Mouse (Mus musculus) ES-Bruce4 (cell line): ENCODE measurements around the gene Prss36. TPM values are rescaled to one million over a fixed set of nuclear protein-coding genes. Genes with fewer than 3 reads are reported as not detected.

Source experiments
- H3K27ac ChIP-seq: 2 replicates; pipeline ENCODE4 v1.5.1; 2012; ENCODE audit warnings: low read length, inconsistent platforms; ENCODE audit not compliant: insufficient read depth
- H3K27me3 ChIP-seq: 2 replicates; pipeline ENCODE4 v1.6.1; 2012; ENCODE audit warnings: mild to moderate bottlenecking, low read length, inconsistent platforms; ENCODE audit not compliant: control insufficient read depth, poor library complexity, insufficient read depth, severe bottlenecking
- H3K36me3 ChIP-seq: 2 replicates; pipeline ENCODE4 v1.6.1; 2012; ENCODE audit warnings: inconsistent platforms, mild to moderate bottlenecking, low read length, moderate library complexity; ENCODE audit not compliant: control insufficient read depth, poor library complexity, insufficient read depth, severe bottlenecking
- H3K4me1 ChIP-seq: one replicate; pipeline ENCODE4 v1.8.1; 2011; ENCODE audit warnings: low read length; ENCODE audit not compliant: control insufficient read depth, insufficient read depth
- H3K4me3 ChIP-seq: 2 replicates; pipeline ENCODE4 v1.5.1; 2011; ENCODE audit warnings: low read depth, mild to moderate bottlenecking, low read length
- H3K9ac ChIP-seq: 2 replicates; pipeline ENCODE4 v1.6.1; 2012; ENCODE audit warnings: low read depth, mild to moderate bottlenecking, inconsistent platforms; ENCODE audit not compliant: poor library complexity, severe bottlenecking
- H3K9me3 ChIP-seq: replicated peaks from 2 replicates; pipeline ENCODE4 v1.6.1; 2012; ENCODE audit warnings: mild to moderate bottlenecking, low read length, inconsistent platforms; ENCODE audit not compliant: control insufficient read depth, poor library complexity, insufficient read depth, severe bottlenecking
- CTCF ChIP-seq: IDR thresholded peaks from one replicate; pipeline ENCODE4 v1.8.1; 2011; ENCODE audit warnings: low read depth, low read length
- EP300 ChIP-seq: IDR thresholded peaks from 2 replicates; pipeline ENCODE4 v1.6.1; 2011; ENCODE audit warnings: low read depth, low read length; ENCODE audit not compliant: insufficient read depth
- POLR2A ChIP-seq: IDR thresholded peaks from one replicate; pipeline ENCODE4 v1.8.1; 2011; ENCODE audit warnings: low read length; ENCODE audit not compliant: insufficient read depth
- polyA plus RNA-seq: library from polyadenylated mRNA; stranded (reverse); fragments of >200 nt; gene quantifications from 2 replicates; pipeline ENCODE4 v1.2.4, GENCODE M21; 2011; ENCODE audit warnings: low read depth; ENCODE audit not compliant: missing spikeins, insufficient read depth, insufficient read length

The Prss36 gene
- polyA plus RNA-seq, 1 experiment = 21.2 TPM

- Histone ChIP-seq H3K9me3 (no peaks in the 10 kb centered on the region), H3K27me3 (no peaks in the 10 kb centered on the region), H3K4me3 (no peak overlapping the region), H3K36me3 (peaks cover 16% of the 10 kb centered on the region), H3K27ac (peak overlapping the region; percentile 28; the same call in 1 of the 2 replicates), H3K9ac (no peak overlapping the region), H3K4me1 (peaks cover 4% of the 10 kb centered on the region)
- TF ChIP-seq POLR2A = no peak
These were observed 22.8 kb downstream of the Prss36 start for GRCm38 (mm10) chr7:127923714-127924113.

DNA sequence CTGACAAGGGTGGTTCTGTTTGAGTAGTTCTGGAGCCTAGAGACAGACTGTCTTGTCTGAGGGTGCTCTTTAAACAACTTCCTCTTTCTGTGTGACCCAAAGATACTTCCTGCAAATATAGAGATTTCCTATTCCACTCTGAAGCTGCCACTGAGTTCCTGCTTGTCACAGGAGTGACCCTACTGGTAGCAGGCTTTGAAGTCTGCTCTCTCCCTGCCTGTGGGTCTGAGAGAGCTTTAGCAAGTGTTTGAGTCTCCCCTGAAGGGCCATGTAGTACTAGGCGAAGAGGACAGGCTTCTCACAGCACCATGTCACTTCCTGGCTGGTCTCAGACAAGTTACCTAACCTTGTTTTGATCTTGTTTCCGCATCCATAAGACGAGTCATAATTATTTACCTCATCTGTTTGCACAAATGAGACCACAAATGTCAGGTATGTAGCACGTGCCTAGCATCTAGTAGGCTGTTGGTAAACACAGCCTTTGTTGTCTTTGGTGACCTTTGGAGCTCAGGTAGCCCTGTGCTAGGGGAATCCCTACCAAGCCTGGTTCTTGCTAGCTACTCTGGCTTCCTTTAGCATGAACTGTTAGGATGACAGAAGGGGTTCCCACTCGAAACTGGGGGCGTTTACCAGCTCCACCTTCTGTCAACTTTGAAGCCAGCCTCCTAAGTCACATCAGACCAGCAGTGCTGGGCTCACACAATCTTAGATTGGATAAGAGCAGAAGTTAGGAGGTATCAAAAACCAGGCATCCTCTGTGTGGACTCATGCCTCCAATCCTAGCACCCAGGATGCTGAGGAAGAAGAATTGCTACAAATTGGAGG, 23.9 kb downstream of the Prss36 start:
- Histone ChIP-seq H3K27me3 (no peaks in the 10 kb centered on the region), H3K27ac (no peak overlapping the region), H3K9me3 (no peaks in the 10 kb centered on the region), H3K4me3 (no peak overlapping the region), H3K9ac (no peak overlapping the region), H3K4me1 (peaks cover 4% of the 10 kb centered on the region), H3K36me3 (peaks cover 16% of the 10 kb centered on the region)
- TF ChIP-seq POLR2A = no peak
- TF ChIP-seq EP300 = no peak
- TF ChIP-seq CTCF = no peak

DNA sequence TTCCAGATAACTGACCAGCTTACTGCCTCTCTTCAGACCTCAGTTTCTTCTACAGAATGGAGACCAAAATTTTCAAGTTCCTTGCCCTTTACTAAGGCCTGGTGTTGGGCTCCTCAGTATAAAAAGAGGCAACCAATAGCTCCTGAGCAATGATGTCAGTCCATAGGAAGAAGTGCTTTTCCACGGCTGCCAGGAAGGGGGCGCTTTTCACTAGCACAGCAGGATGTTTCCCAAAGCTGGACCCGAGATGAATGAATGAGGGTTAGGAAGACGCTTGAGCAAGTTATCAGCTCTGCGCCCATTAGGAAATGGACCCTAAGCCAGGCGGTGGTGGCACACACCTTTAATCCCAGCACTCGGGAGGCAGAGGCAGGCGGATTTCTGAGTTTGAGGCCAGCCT, 25.0 kb downstream of the Prss36 start:
- H3K27me3 ChIP-seq = no peaks in the 10 kb centered on the region
- peaks cover 19% of the 10 kb centered on the region for H3K36me3 ChIP-seq
- H3K9ac ChIP-seq = no peak overlapping the region
- TF ChIP-seq POLR2A (no peak), CTCF (peak; percentile 76)
- no peaks in the 10 kb centered on the region for H3K9me3 ChIP-seq
- peaks cover 3% of the 10 kb centered on the region for H3K4me1 ChIP-seq
- no peak overlapping the region for H3K4me3 ChIP-seq
- no peak overlapping the region for H3K27ac ChIP-seq

GRCm38 (mm10) chr7:127919290-127919689, 27.2 kb downstream of the Prss36 start:
- Histone ChIP-seq H3K36me3 (peaks cover 25% of the 10 kb centered on the region), H3K4me3 (no peak overlapping the region), H3K27ac (peak overlapping the region; percentile 8; the same call in 1 of the 2 replicates), H3K4me1 (no peaks in the 10 kb centered on the region), H3K9me3 (no peaks in the 10 kb centered on the region), H3K9ac (no peak overlapping the region), H3K27me3 (no peaks in the 10 kb centered on the region)
- TF ChIP-seq CTCF (peak; percentile 11), EP300 (no peak)

GRCm38 (mm10) chr7:127918203-127918602, 28.3 kb downstream of the Prss36 start:
- no peak overlapping the region for H3K4me3 ChIP-seq
- H3K9me3 ChIP-seq = no peaks in the 10 kb centered on the region
- H3K27me3 ChIP-seq = no peaks in the 10 kb centered on the region
- no peaks in the 10 kb centered on the region for H3K4me1 ChIP-seq
- peaks cover 25% of the 10 kb centered on the region for H3K36me3 ChIP-seq
- TF ChIP-seq EP300 = no peak
- TF ChIP-seq POLR2A = no peak
- TF ChIP-seq CTCF = peak; percentile 67
- H3K9ac ChIP-seq = no peak overlapping the region
- peak overlapping the region; percentile 96 for H3K27ac ChIP-seq

GRCm38 (mm10) chr7:127915293-127915692, 31.2 kb downstream of the Prss36 start:
- no peaks in the 10 kb centered on the region for H3K9me3 ChIP-seq
- no peak overlapping the region for H3K4me3 ChIP-seq
- TF ChIP-seq POLR2A (no peak), CTCF (no peak), EP300 (no peak)
- no peaks in the 10 kb centered on the region for H3K27me3 ChIP-seq
- no peak overlapping the region for H3K9ac ChIP-seq
- H3K27ac ChIP-seq = no peak overlapping the region
- H3K36me3 ChIP-seq = peaks cover 22% of the 10 kb centered on the region
- H3K4me1 ChIP-seq = no peaks in the 10 kb centered on the region
